Mouse (Mus musculus) kidney, postnatal 14 days (tissue): ENCODE results near the gene Emc6.

Experiments used
- DNase-seq: peaks from one replicate; pipeline ENCODE4 v3.0.0; 2022; ENCODE audit warnings: mixed read lengths

Gene Emc6

DNA sequence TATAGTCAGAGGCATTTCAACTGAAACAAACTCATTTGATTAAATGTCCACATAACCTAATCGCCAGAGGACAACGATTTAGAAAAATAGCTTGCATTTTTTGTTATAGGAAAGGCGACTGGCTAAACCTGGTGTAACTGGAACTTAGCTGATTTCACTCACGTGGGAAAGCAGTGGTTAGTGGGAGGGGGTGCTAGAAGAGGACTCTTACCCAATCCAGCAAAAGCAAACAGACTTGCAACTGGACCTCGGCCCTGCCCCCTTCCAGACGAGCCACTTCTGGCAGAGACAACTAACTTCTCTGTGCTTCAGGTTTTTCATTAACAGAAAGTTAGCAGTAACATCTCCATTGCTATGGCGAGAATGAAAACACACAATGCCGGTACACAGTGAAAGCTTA is 1.2 kb downstream of the Emc6 start:
- DNase-seq, result peak; percentile 89

DNA sequence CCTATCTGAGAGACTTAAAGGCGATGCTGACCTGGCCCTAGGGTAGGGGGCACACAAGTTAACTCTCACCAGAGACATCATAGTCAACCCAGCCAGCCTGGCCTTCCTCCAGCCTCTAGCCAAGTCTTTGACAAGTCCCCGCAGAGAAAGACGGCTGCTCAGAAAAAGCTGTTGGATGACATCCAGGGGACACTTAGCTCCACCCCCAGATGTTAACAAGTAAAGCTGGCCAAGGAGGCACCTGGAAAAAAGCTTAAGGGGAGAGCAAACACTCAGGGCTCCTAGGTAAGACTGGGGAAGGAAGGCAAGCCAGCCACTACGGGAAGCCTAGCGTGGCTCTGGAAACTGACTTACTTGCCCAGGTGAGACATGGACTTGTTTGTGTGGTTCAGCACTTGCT is 4.7 kb downstream of the Emc6 start:
- peak; percentile 90 for DNase-seq

DNA sequence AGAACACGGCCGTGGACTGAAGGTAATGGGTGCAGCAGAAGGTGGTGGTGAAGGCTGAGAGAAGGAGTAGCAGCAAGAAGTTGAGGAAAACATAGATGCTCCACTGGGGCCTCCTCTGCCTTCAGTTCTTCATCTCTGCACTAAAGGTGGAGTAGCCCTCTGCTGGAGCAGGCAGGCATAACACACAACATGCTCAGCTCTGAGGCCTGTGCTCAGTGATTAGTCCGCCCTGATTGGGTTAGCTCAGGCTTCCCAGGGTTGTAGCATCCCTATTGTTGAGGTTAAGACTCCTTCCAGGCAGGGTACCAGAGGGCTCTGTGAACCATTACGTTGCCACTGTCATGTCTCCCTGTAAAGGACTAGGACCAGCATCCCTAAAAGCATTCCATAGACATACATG is 7.6 kb downstream of the Emc6 start:
- DNase-seq, result peak; percentile 72

DNA sequence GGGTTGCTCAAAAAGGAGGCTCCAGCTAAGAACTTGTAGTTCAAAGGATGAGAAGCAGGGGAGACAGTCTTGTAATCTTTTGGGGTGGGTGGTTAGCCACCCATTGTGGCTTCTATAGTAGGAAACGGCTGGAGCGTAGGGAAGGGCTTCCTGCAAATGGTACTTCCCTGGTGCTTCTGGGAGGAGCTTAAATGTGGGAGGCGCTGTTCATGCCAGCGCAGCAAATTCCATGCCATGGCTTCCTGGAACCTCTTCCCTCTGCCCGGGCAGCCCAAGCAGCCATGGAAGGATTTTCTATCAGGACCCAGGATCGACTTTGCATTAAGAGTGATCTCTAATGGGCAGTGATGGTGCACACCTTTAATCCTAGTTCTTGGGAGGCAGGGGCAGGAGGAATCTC is 8.3 kb downstream of the Emc6 start:
- no peak for DNase-seq

DNA sequence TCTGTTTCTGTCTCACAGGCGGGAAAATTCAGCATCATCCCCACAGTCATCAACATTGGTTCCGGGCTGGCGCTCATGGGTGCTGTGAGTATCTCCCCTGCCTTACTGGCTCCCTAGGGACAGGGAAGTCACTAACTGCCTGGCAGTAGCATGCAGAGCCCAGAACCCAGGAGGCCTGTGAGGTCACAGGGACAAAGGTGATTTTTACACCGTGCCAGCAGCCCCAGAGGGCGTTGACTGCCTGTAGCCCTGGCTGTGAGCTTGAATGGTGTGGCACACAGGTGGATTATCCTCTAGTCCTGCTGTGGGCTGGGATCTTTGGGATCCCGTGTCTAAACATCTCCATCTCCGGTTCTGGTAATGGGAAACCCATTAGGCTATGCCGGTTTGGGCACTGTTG is 8.8 kb downstream of the Emc6 start:
- peak; percentile 46 for DNase-seq

DNA sequence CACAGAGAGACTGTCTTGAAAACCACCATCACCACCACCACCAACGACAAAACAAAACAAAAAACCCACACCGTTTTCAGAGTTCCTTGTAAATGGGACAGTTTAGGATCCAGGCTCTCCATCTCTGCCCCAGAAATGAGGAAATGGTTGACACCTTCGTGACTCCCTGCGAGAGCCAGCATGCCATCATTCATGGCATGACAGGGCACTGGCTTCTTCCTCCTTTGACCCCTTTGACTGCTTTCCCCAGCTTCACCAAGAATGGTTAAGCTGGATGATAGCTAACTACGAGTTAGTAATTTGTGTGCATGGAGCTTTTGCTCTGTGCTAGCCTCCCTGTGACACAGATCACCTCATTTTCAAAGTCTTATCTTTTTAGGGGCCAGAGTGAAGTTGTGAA is 14.6 kb downstream of the Emc6 start:
- DNase-seq, result no peak

DNA sequence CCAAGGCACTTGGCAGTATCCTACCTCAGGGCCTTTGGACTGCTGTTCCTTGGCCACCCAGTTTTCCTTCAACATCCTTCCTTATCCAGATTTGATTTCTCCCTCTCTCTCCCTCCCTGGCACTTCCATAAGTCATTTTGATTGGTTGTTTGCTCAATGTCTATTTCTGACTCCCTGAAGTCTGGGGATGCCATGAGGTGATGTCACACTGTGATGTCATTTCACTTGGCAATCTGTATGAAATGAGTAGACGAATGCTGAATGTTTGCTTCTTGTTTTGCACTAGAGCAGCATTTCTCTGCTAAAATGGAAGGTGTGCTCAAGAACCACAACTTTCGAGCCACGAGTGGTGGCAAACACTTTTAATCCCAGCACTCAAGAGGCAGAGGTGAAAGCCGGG is 15.2 kb downstream of the Emc6 start:
- no peak for DNase-seq

DNA sequence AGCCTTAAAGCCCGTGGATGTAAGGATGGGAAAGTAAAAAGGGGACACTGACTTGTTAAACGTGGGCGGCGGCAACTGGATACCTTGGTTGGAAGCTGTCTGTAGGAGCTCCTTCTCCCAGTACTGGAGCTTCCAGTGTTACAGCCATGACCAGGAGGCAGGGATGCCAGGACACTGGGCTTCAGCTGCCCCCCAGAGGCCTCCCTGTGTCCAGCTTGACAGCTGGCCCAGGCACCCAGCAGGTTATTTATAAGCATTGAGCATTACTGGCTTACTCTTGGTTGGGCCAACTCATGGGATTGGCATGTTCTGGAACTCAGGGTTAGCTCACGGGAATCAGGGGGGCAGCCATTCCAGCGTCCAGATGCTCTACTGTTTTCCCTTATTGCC is 16.0 kb downstream of the Emc6 start:
- peak; percentile 57 for DNase-seq

DNA sequence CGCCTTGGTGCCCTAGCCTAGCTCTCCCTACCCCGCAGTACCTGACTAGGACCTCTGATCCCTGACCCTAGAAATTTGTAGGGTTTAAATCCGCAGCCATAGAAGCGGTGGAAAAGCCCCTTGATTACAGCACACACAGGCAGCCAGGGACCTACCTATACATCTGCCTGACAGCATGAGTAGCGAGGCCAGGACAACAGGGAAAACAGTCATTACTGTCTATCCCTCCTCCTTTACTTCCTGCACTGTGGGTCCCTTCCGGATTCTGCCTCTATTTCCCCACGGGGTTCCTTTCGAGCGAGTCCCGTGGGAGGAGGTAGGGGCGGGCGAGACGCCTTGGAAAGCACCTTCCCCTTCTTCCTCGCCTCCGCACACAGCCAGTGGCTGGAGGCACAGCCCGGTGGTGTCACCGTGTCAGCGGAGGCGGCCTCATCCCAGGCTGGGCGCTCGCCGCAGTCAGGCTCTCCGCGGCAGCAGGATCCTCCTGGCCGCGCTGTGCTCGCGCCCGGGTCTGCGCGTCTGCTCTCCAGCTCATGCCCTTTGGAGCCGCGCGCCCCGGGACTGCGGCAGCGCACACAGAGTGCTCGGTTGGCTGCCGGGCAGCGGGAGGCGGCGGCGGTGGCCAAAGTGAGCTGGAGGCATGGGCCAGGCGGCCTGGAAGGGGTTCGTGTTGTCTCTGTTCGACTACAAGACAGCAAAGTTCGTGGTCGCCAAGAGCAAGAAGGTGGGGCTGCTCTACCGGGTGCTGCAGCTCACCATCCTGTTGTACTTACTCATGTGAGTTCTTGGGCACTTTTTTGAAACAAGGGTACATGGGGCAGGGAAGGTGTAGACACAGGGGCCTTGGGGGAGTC is 16.7 kb downstream of the Emc6 start, which contains the start of gene P2rx5:
P2rx5 (plus strand) TSS at position 465 of the 854 bp plus-strand sequence.
- peak; percentile 79 for DNase-seq

DNA sequence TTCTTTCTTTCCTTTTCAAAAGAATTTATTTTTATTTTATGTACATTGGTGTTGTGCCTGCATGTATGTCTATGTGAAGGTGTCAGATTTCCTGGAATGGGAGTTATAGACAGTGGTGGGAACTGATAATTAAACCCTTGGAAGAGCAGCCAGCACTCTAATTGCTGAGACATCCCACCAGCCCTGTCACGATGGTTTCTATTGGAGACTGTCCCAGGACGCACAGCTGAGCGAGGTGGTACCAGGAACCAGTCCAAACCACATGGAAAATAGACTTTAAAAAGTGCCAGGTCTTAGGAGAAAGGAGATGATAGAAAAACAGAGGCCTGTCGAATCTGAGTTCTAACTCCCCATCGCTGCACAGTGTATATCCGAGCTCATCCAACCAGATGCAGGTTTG is 21.8 kb downstream of the Emc6 start:
- no peak for DNase-seq

DNA sequence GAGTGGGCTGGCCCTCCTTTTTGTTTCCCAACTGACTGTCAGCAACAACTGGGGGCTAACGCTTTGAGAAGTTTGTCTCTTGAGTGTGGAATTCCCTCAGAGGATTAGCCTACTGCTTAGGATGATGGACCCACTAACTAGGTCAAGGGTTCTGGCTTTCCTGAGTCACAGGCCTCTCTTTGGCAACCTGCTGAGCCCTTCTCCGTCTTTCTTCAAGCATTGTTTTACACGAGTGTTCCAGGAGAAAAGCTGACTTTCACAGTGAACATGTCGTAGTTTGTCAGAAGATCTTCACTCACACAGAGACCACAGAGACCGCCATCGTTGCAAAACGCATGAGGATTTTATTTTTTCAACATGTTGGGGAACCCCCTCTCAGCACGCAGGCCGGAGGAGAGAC is 28.6 kb downstream of the Emc6 start:
- no peak for DNase-seq

DNA sequence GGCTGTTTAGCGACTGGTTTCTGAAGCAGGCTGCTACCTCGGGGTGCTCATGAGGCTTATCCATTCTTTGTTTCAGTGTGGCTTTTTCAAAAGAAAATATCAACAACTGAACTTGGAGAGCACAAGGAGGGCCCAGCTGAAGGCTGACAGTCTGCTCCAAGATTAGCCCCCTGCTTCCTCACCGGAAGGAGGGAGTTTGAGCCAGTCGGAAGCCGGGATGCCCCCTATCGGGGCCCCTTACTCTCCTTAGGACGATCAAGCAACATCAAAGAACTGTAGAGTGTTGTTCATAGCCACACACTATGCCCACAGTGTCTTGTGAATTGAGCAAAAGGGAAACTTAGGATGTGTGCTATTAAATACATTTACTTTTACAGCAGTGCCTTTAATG is 29.9 kb downstream of the Emc6 start:
- DNase-seq, result no peak

DNA sequence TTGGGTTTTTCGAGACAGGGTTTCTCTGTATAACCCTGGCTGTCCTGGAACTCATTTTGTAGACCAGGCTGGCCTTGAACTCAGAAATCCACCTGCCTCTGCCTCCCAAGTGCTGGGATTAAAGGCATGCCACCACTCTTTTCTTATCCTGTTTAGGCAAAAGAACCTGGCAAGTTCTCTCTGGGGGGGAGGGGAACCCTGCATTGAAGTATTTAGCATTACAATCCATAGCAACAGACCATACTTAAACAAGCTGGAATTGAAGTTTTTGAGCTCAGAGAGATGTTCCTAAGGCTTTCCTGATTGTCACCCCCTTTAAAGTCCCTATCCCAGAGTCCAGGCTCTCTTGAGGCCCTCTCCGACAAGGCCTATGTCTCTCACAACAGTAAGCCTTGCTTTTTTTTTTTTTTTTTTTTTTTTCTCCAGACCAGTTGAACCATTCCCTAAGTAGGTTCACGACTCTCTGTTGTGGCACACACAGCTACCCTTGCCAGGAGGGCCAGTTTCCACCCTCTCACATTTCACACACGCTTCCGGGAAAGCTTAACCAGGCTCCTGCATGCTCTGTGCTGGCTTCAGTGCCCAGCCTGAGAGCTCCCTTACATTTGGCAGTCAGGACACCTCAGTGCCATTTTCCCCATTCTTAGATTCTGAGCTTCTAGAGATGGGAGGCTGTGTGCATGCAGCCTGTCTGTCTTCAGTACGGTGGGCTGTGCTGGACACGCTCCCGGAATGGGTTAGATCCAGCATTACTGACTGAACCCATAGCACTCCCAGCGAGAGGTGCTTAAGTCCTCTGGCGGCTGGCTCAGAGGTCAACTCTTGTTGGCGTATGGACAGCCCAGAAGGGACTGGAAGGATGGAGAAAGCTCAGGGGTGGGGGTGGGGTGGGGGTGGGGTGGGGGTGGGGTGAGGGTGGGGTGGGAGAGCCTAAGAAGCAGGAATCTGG is 30.5 kb downstream of the Emc6 start:
- DNase-seq, result peak; percentile 14

DNA sequence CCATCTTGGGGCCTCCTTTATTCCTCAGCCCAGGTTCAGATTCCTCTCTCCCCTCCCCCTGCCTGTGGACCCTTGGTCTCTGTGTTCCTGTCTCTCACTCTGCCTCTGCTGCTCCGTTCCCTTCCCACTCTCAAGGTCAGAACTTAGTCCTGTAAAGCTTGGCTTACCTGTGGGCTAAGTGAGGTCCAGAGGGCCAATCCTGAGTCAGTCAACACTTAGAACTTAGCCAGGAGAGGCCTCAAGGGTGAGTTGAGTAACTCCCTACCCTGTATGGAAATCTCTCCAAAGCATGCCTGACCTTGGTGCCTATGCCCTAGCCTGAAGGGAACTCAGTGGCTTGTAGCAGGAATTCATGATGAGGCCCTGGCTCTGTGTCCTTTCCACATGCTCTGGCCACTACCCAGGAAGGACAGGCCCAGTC is 32.6 kb downstream of the Emc6 start:
- peak; percentile 49 for DNase-seq

DNA sequence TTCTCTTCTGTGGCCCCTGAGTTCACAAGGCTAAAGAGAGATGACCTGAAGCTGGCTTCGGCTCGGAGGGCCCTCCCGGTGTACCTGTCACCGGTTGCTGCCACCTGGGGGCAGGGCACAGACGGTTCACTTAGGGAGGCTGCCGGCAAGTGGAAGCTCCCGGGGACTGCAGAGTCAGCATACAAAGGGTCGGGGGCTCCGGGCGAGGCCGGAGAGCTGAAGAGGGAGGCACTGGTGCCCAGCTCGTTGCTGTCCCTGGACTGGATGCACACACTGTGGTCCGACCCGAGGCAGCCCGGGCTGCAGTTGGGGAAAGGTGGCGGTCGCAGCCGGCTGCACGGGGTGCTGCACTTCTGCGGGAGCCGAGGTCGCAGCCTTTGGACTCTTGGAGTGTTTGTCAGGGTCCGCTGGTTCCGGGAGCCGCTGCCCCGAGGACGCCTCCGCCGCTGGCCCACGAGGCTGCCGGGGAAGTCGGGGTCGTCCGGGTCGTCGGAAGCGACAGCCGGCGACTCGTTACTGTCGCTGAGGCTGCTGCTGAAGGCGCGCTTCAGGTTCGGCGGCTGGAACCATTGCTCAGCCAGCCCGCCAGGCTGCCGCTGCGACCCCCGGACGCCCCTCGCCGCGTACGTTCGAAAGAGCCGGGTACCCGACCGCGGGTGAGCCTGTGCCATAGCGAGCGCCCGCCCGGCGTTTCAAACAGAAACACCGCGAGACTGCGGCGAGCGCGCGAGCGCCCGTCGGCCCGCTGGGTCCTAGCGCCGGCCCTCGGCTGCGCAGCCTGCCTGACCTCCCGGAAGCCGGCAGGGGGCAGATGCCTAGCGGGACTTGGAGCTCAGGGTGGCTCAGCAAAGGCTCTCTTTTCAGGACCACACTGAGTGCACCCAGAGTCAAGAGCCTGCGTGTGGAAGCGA is 39.0 kb downstream of the Emc6 start, which contains the start of gene Haspin:
Haspin (minus strand) TSS at position 704 of the 911 bp plus-strand sequence.
- DNase-seq, result peak; percentile 94

DNA sequence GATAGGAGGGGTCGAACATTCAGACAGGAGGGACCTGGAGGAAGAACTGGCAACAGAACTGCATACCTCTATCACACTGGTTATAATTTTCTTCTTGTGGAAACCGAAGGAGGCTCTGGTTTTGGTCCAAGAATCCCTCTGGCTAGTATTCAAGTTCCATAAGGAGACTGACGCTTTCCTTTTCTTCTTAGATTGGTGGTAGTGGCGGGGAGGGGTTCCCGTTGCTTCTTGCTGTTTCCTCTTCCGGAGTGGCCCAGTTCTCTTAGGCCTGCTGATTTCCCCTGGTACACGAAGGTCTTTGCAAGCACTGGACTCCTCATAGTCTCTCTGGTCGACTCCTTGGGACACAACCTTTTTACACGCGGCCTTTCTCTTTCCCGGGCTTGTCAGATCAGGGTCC is 39.7 kb downstream of the Emc6 start:
- peak; percentile 30 for DNase-seq

DNA sequence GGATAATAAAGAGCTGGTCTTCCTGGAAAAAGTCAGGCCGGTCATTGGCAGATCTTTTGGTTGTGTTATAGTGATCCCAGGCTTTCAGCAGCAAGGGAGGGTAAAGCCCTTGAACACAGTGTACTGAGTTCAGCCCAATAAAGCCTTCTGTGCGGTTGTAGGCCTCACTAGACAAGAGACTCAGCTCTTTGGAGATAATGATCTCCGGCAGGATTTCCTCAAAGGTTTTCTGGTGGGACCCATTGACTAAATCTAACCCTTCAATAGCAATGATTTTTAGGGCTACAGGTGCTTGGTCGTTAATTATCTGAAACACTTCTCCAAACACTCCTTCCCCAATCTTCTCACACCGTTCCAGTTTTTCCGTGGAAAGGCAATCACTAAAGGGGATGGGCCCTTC is 40.2 kb downstream of the Emc6 start:
- no peak for DNase-seq

DNA sequence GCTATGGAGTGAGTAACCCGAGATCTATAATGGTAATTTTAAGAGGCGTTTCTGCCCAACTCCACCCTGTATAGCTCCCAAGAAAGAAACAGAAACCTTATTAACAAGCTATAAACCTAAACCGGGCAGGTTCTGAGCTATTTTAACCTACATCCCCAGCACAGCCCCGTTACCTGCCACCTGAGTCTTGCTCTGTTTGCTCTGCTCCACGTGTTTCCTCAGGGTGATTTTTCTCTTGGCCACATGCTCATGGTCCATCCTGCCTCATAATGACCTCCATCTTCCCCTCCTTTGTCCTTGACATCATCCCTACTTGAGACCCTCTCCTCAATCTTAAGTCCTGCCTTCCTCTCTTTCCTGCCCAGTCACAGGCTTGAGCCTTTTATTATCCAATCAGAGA is 42.6 kb downstream of the Emc6 start:
- no peak for DNase-seq

DNA sequence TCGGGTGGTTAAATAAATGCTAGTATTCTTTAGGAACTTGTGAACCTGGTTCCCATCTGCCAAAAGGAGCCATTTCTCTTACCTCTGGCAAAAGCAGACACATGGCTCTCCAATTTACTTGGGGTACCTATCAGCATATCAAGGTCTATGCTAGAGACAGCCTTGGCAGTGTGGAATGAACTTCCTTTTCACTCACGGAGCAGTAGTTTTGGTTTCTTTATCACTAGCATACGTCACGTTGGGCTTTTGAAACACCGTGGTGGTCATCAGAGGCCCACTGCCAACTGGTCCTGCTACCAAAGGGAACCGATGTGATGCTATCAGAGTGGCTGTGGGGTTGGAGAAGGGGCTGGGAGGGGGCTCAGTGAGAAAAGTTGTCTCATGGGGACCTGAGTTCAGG is 43.8 kb downstream of the Emc6 start:
- no peak for DNase-seq

DNA sequence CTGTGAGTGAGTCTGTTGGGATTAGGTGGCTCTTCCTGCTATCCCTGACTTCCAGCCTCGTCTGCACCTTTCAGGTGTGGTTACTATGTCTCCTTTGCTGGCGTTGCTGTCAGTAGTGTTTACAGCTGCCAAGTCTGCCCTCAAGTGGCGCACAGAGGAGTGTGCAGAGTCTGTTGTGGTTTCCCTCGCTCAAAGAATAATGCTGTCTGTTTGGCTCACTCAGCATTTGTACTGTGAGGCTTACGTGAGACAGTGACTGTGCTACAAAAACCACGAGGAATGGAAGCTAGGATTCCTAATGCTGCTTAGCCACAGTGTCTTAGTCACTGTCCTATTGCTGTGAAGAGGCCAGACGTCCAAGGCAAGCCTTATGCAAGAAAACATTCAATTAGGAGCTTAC is 45.8 kb downstream of the Emc6 start:
- DNase-seq, result peak; percentile 44

DNA sequence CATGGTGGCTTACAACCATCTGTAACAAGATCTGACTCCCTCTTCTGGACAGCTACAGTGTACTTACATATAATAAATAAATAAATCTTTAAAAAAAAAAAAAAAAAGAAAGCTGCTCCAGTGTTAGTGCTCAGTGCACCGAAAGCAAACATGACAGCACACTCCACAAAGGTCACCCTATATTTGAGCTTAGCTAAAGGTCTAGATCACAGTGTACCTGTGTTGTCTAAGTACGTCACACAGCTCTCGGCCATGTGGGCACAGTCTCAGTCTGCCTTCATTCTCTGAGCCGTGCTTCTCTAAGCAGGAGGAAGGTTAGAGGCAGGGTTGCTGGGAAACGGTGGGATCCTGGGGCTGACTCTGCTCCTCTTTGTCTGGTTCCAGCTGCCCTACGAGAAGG is 50.3 kb downstream of the Emc6 start:
- no peak for DNase-seq
